Mouse (Mus musculus) liver, adult 2 months (tissue): ENCODE measurements around the gene Pdlim4.

ENCODE experiments used
- CTCF ChIP-seq: fragments of 200-500 bp; IDR thresholded peaks from 2 replicates; pipeline ENCODE4 v1.5.1; 2011; ENCODE audit warnings: low read depth, low read length, control low read depth
- POLR2A ChIP-seq: fragments of 200-500 bp; IDR thresholded peaks from 2 replicates; pipeline ENCODE4 v1.6.1; 2011; ENCODE audit warnings: low read length, control low read depth; ENCODE audit not compliant: insufficient read depth; ENCODE audit errors: extremely low read depth

DNA sequence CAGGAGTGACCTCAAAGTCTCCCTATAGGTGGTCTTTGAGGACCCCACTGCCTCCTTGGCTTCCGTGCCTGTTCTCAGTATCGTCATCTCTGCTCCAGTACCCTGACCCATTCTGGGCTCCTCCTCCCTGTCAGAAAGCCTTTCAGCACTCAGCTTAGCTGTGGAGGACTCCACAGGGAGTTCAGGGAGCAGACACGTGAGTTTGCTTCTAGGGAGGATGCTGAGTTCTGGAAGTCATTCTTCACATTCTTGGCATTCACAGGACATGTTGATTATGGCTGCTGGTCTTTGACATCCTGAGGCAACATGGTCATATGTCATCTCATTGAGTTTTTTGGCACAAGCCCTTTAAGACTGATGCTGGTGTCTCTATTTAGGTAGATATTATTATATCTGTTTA lies 47.1 kb upstream of the Pdlim4 start:
- TF ChIP-seq CTCF (no peak), POLR2A (no peak)
